Mouse (Mus musculus): Measurements from ENCODE around the gene Wdfy3.
"Not testable (repeated sequence)": the region's sequence is repeated elsewhere in the genome, so short reads cannot be mapped to it uniquely, and the experiment has no call there.

The Wdfy3 gene

DNA sequence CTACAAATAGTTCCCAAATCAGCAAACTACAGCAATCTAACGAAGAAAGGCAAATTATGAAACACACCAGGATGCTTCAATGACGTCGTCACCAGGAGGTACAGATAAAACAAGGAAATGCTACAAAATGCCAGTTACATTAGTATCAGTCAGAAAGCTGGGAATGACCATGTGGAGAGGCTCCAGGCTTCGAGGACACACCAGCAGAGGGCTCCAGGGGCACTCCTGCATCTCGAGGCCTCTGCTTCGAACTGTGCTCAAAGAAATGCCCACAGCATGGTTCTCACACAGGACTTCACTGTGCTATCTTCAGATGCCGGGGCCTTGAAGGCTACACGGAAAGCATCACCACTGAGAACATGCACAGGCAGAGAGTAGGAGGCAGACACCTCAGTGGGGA is 68.7 kb downstream of the Wdfy3 start:
- in situ Hi-C loops (cut with MboI, MseI), result no loop called here

- in situ Hi-C loops (cut with MboI, MseI), result no loop called here
Observed at GRCm38 (mm10) chr5:101998971-101999370, 70.8 kb downstream of the Wdfy3 start.

- in situ Hi-C loops (cut with MboI, MseI), result no loop called here
Observed at GRCm38 (mm10) chr5:101996036-101996735, 73.5 kb downstream of the Wdfy3 start.

GRCm38 (mm10) chr5:101995451-101995995 is 74.2 kb downstream of the Wdfy3 start:
- in situ Hi-C loops (cut with MboI, MseI), result no loop called here

- in situ Hi-C loops (cut with MboI, MseI), result no loop called here
Observed at GRCm38 (mm10) chr5:101993996-101994395, 75.7 kb downstream of the Wdfy3 start.

DNA sequence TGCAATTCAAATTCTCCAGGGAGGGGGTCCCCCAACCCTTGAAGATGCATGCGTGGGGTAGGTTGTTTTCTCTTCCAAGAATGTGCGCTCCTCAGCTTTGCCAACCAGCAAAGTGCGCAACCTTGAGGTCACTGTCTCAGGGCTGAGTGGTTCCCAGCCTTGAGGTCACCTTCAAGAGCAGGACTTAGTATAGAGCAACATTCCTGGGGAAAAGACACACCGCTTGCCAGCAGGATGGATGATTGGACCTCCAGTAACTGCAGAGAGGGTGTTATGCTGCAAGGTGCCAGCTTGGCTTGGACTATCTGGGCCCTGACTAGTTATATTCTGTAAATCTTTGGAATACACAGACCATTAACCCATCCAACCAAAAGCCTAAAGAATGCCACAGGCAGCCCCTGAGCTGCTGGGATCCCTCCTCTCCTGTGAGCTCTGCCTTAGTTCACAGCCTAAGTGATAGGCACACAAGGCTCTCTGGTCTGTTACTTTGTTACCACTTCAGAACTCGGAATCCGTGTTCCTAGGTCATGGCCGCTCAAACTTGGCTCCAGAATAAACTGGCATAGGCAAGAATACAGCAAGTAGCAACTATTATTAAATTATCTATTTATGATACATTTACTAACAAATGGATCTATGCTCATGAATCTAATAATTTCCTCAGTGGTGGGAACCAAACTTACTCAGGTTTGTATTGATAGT is 76.6 kb downstream of the Wdfy3 start:
- in situ Hi-C loops (cut with MboI, MseI), result no loop called here

GRCm38 (mm10) chr5:101990298-101990845 is 79.3 kb downstream of the Wdfy3 start:
- in situ Hi-C loops (cut with MboI, MseI), result no loop called here

DNA sequence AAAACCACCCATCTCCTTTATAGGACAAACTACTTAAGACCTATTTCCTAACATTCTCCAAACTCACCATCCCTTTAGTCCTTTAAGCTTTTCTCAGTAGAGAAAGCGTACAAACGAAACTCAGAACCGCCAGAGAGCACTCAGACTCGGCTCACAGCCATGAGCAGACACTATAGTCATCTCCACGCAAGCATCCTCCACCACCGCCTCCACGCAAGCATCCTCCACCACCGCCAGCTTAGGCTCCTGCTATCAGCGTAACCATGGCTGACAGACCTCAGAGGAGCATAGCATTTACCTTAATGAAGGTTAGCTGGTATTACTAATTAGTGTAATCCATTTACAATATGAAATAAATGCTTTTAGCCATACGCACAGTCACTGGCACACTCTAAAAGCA is 81.2 kb downstream of the Wdfy3 start:
- in situ Hi-C loops (cut with MboI, MseI), result loop anchor here (5.0 kb wide), 1 partner anchor 99 kb away; no protein-coding TSS in a partner anchor

- in situ Hi-C loops (cut with MboI, MseI), result loop anchor here (5.0 kb wide), 1 partner anchor 101 kb away; no protein-coding TSS in a partner anchor
Observed at GRCm38 (mm10) chr5:101986694-101987093, 83.0 kb downstream of the Wdfy3 start.

DNA sequence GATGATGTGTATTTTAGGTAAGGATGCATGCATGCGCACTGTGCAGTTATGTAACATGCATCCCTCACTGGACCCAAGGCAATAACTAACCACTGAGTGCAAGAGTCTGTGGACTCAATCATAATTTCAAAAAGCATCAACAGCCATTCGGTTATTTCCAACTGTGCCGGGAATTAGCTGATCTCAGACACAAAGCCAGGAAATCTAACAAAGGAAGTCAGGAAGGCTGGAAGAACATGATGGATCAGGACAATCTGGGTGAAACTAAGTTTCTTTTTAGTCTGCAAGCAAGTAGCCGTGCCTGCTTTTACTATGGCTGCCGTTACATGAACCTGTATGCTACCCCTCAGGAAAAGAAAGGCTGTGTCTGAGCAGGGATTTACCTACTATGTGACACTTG is 87.5 kb downstream of the Wdfy3 start:
- in situ Hi-C loops (cut with MboI, MseI), result no loop called here

- in situ Hi-C loops (cut with MboI, MseI), result no loop called here
Observed at GRCm38 (mm10) chr5:101979594-101979993, 90.1 kb downstream of the Wdfy3 start.

DNA sequence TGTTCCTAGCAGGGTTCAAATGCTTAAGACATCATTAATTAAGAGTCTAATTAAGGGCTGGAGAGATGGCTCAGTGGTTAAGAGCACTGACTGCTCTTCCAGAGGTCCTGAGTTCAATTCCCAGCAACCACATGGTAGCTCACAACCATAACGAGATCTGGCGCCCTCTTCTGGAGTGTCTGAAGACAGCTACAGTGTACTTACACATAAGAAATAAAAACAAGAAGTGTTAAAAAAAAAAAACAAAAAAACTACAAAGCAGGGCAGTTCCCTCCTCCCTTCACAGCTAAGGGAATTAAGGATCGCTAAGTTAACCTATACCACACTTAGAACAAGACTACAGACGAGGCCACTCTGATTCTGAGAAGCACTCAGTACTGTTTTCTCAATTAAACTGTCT is 97.1 kb downstream of the Wdfy3 start:
- in situ Hi-C loops (cut with MboI, MseI), result not testable (repeated sequence)

DNA sequence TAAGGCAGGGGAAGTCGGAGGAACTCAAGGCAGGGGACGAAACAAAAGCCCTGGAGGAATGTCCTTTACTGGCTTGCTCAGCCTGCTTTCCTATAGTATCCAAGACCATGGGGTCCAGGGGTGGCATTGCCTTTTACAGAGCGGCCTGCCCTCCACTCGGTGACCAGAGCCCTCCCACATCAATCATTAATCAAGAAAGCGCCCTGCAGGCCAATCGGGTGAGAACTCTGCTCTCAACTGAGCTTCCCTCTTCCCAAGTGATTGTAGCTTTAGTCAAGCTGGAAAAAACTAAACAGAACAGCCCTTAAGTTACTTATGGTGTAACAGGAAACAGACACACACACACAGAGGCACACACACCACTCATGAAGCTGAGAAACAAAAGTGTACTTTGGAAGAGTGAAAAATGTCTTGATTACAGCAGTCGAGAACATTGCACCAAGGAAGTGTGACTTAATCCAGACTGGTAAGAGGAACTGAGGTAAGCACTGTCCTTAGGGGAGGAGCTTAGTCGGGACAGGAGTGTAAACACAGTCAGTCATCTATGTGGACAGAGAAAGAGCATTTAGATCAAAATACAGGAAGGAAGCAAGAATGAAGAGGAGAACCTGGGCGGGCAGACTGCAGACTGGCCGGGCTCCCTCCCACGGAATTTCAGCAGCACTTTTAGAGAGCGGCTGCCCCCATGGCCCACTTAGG is 101.4 kb downstream of the Wdfy3 start:
- in situ Hi-C loops (cut with MboI, MseI), result no loop called here

- in situ Hi-C loops (cut with MboI, MseI), result no loop called here
Observed at GRCm38 (mm10) chr5:101967832-101968152, 101.9 kb downstream of the Wdfy3 start.

DNA sequence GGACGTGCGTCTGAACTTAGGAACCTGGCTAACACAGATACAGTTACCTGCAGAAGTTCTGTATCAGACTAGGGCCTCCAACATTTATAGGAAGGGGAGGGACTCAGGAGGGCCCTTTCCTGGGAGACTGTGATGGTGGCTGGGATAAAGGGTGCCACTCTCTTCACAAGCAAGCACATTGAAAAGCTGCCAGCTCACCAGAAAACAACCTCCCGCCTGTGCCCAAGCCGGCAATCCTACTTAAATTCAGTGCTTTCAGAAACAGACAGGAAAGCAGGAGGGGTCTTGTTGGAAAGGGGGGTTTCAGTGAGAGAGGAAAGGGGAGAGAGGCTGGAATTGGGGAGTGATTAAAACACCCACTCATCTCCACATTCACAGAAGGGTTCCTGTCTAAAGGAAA is 106.9 kb downstream of the Wdfy3 start:
- in situ Hi-C loops (cut with MboI, MseI), result no loop called here

GRCm38 (mm10) chr5:101959369-101959768 is 110.4 kb downstream of the Wdfy3 start:
- in situ Hi-C loops (cut with MboI, MseI), result no loop called here

DNA sequence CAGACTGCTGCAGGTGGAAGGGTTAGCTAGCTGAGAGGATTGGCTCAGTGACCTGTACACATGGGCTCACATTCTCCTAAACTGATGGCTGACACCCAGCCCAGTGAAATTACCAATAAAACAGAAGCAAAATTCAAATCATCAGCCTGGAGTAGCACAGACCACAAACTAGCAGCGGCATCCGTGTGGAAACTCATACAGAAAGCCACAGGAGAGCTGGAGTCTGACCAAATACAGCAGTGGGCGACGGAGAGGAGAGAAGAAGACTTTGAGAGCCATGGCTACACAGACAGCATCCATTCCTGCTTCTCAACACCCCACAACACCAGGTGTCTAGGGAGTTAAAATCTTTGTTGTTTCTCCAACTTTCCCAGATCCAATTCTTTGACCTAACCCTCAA is 110.8 kb downstream of the Wdfy3 start:
- in situ Hi-C loops (cut with MboI, MseI), result no loop called here

DNA sequence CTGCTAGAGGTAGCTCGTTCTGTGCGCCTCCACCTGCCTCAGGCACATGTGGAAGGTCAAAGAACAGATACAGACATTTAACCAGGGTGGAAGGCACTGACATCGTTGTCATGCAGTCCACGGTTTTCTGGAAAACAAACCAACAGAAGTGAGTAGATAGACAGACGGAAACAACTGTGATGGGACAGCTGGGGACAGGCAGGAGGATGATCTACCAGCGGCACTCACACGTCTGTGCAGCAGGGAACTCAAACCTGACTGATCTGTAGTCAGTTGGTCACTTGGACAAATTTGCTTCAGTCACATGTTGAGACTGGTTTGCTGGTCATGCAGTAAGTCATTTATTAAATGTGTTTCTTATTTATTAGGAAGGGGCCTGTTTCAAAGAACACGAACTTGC is 112.3 kb downstream of the Wdfy3 start:
- in situ Hi-C loops (cut with MboI, MseI), result no loop called here

DNA sequence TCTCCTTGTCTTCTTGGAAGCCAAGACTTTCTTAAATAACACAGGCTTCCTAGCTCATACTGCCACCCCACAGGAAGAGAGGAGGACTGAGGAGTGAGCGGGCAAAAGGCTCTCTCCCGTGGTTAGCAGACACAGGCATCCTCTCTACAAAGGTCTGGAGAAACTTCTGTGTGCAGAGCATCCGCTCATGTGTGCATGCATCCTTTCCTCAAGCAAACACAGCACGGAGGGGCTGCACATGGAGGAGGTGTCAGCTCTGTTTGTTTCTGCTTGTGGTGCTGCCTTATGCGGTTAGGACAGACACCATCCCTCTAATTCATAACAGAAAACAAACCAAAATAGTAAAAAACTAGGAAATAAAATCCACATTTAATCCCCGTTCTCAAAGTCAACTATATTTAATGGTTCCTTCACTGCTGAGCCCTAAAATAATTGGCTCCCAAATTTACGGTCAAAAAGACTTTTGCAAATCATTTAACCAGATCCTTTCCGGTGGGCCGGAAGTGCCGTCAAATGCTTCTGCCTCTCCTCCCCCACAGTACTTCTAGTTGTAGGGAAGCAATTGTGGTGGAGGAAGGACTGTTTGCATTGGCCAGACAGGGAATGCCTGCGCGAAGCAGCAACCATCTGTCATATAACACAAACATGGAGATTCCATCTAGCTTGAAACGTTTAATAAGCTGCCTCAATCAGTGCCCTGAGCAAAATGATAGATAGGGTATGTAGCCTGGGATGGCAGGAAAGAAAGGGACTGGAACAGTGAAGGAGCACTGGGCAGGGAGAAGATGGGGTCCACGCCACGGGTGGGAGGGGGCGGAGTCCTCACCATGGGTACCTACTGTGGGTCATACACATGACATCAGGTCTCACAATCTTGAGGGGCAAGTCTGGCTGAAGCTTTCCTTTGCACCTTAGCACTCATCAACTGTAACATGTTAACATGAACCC is 115.1 kb downstream of the Wdfy3 start:
- in situ Hi-C loops (cut with MboI, MseI), result no loop called here

DNA sequence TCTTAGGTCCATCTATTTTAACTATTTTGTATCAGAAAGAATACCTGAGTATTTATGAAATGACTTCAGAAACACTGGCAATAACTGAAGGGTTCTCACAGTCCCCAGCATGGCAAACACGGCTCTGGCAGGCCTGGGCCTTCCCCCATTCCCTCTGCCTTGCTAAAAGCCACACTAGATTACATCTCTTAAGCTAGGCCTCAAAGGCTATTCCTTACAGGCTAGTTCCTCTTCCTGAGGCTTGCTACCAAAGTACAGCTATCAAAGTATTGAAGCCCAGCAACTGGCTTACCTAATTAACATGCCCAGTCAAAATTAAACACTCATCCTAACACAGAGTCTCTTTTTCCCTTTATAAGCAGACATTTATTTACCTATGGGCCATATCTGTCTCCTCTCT is 117.8 kb downstream of the Wdfy3 start:
- in situ Hi-C loops (cut with MboI, MseI), result no loop called here

DNA sequence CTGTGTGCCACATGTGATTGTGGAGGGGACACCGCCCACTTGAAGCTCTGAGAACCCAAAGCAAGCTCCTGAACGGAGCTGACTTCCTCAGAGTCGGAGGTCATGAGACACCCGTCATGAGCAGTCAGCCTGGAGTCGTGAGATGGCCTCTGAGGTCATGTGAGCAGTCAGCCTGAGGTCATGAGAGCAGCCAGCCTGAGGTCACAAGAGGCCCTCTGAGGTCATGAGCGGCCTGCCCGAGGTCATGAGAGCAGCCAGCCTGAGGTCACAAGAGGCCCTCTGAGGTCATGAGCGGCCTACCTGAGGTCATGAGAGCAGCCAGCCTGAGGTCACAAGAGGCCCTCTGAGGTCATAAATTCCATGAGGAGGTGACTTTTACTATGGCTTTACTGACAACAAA is 120.4 kb downstream of the Wdfy3 start:
- in situ Hi-C loops (cut with MboI, MseI), result no loop called here
